Mouse (Mus musculus): ENCODE data around the gene Arhgap40.
A peak's percentile ranks its signal among the peaks of the same experiment; 100 is the strongest.

Gene Arhgap40

GRCm38 (mm10) chr2:158550067-158550466, 37.5 kb downstream of the Arhgap40 start:
- peak; percentile 83 for DNase-seq (ENCODE audit: low read depth)

- DNase-seq (ENCODE audit: low read depth), result no peak
Observed at GRCm38 (mm10) chr2:158554366-158554765, 41.8 kb downstream of the Arhgap40 start.

GRCm38 (mm10) chr2:158555252-158555651, 42.7 kb downstream of the Arhgap40 start:
- DNase-seq (ENCODE audit: low read depth), result peak; percentile 35

- DNase-seq (ENCODE audit: low read depth), result no peak
Observed at GRCm38 (mm10) chr2:158555812-158556211, 43.2 kb downstream of the Arhgap40 start.

- DNase-seq (ENCODE audit: low read depth), result peak; percentile 79
Observed at GRCm38 (mm10) chr2:158556225-158556624, 43.6 kb downstream of the Arhgap40 start.

GRCm38 (mm10) chr2:158556750-158557149, 44.2 kb downstream of the Arhgap40 start:
- DNase-seq (ENCODE audit: low read depth), result no peak

- no peak for DNase-seq (ENCODE audit: low read depth)
Observed at GRCm38 (mm10) chr2:158559945-158560344, 47.3 kb downstream of the Arhgap40 start.

- no peak for DNase-seq (ENCODE audit: low read depth)
Observed at GRCm38 (mm10) chr2:158560801-158561200, 48.2 kb downstream of the Arhgap40 start.

- DNase-seq (ENCODE audit: low read depth), result no peak
Observed at GRCm38 (mm10) chr2:158561371-158562144, 49.0 kb downstream of the Arhgap40 start.

GRCm38 (mm10) chr2:158570421-158571081, 58.0 kb downstream of the Arhgap40 start:
- peak; percentile 58 for DNase-seq (ENCODE audit: low read depth)

- DNase-seq (ENCODE audit: low read depth), result no peak
Observed at GRCm38 (mm10) chr2:158579979-158580378, 67.4 kb downstream of the Arhgap40 start.

GRCm38 (mm10) chr2:158584621-158585358, 72.2 kb downstream of the Arhgap40 start:
- DNase-seq (ENCODE audit: low read depth), result no peak

GRCm38 (mm10) chr2:158588524-158589271, 76.1 kb downstream of the Arhgap40 start:
- no peak for DNase-seq (ENCODE audit: low read depth)

GRCm38 (mm10) chr2:158590495-158590894, 77.9 kb downstream of the Arhgap40 start:
- DNase-seq (ENCODE audit: low read depth), result no peak

- DNase-seq (ENCODE audit: low read depth), result no peak
Observed at GRCm38 (mm10) chr2:158591286-158591685, 78.7 kb downstream of the Arhgap40 start.

- no peak for DNase-seq (ENCODE audit: low read depth)
Observed at GRCm38 (mm10) chr2:158593371-158593770, 80.8 kb downstream of the Arhgap40 start.

GRCm38 (mm10) chr2:158595103-158595502, 82.5 kb downstream of the Arhgap40 start:
- DNase-seq (ENCODE audit: low read depth), result no peak

GRCm38 (mm10) chr2:158595577-158595976, 83.0 kb downstream of the Arhgap40 start:
- DNase-seq (ENCODE audit: low read depth), result no peak

GRCm38 (mm10) chr2:158596803-158597202, 84.2 kb downstream of the Arhgap40 start:
- no peak for DNase-seq (ENCODE audit: low read depth)

All from induced T-regulatory cell, adult 2 months (primary cell).